Mouse (Mus musculus) kidney, embryonic 14.5 days (tissue): ENCODE results near the gene Dmpk. TPM values are rescaled to one million over a fixed set of nuclear protein-coding genes. Genes with fewer than 3 reads are reported as not detected.

Source experiments
- ATAC-seq: fragments of 200-750 bp; cut with Nextera tagmentation; 2 replicates; pipeline ENCODE4 v1.8.0; 2017; ENCODE audit warnings: moderate number of reproducible peaks, mild to moderate bottlenecking, moderate TSS enrichment, moderate library complexity; ENCODE audit not compliant: low FRiP score, low TSS enrichment
- H3K27ac ChIP-seq: fragments of 300-500 bp; sonication (generic); 2 replicates; pipeline ENCODE4 v1.5.1; 2014; ENCODE audit warnings: low read depth, mild to moderate bottlenecking, low read length, moderate library complexity, mixed read lengths
- H3K27me3 ChIP-seq: fragments of 300-500 bp; sonication (generic); 2 replicates; pipeline ENCODE4 v1.6.1; 2014; ENCODE audit warnings: mild to moderate bottlenecking, low read length; ENCODE audit not compliant: control insufficient read depth, insufficient read depth
- H3K36me3 ChIP-seq: fragments of 300-500 bp; sonication (generic); 2 replicates; pipeline ENCODE4 v1.6.1; 2014; ENCODE audit warnings: low read length, mixed read lengths; ENCODE audit not compliant: control insufficient read depth, insufficient read depth
- H3K4me1 ChIP-seq: fragments of 300-500 bp; sonication (generic); 2 replicates; pipeline ENCODE4 v1.6.1; 2014; ENCODE audit warnings: low read length, mixed read lengths; ENCODE audit not compliant: control insufficient read depth, insufficient read depth
- H3K4me2 ChIP-seq: fragments of 300-500 bp; sonication (generic); replicated peaks from 2 replicates; pipeline ENCODE4 v1.6.1; 2014; ENCODE audit warnings: low read depth, mild to moderate bottlenecking, low read length
- H3K4me3 ChIP-seq: fragments of 300-500 bp; sonication (generic); 2 replicates; pipeline ENCODE4 v1.5.1; 2014; ENCODE audit warnings: mild to moderate bottlenecking, low read length
- H3K9ac ChIP-seq: fragments of 300-500 bp; sonication (generic); 2 replicates; pipeline ENCODE4 v1.6.1; 2014; ENCODE audit warnings: low read depth, mild to moderate bottlenecking, low read length, moderate library complexity
- H3K9me3 ChIP-seq: fragments of 300-500 bp; sonication (generic); 2 replicates; pipeline ENCODE4 v1.6.1; 2016; ENCODE audit warnings: low read length; ENCODE audit not compliant: control insufficient read depth
- WGBS: fragments of 180-500 bp; shearing (Covaris S2); extraction: QIAGEN DNeasy Blood & Tissue Kit; methylation state at CpG from one replicate; pipeline ENCODE4 v1.1.7; 2014; 5-methylcytosine and 5-hydroxymethylcytosine counted together
- polyA plus RNA-seq: library from polyadenylated mRNA; unstranded; fragments of >200 nt; fragmentation: Nextera tagmentation; extraction: Ambion mirVana; gene quantifications from 2 replicates; pipeline ENCODE4 v1.2.1, GENCODE M21; 2014

Dmpk gene
- polyA plus RNA-seq, 1 experiment from 2014 or later, result 12.1 TPM

GRCm38 (mm10) chr7:19082171-19082570, 1.5 kb upstream of the Dmpk start:
- Histone ChIP-seq H3K36me3 (peaks cover 46% of the 10 kb centered on the region), H3K4me1 (peaks cover 55% of the 10 kb centered on the region), H3K9ac (no peak overlapping the region)

GRCm38 (mm10) chr7:19083096-19083495, 553 bp upstream of the Dmpk start:
- Histone ChIP-seq H3K9me3 (no peaks in the 10 kb centered on the region), H3K36me3 (peaks cover 52% of the 10 kb centered on the region), H3K4me1 (peaks cover 46% of the 10 kb centered on the region), H3K27me3 (no peaks in the 10 kb centered on the region), H3K9ac (no peak overlapping the region), H3K4me2 (peak overlapping the region; percentile 44), H3K27ac (peak overlapping the region; percentile 38; the same call in 1 of the 2 replicates), H3K4me3 (no peak overlapping the region)
- 42% methylated on average over 6 of the region's 6 CpGs for WGBS
- ATAC-seq, result no peak

More at GRCm38 (mm10) chr7:19082171-19082570, 1.5 kb upstream of the Dmpk start:
- WGBS, result 76% methylated on average over 4 of the region's 4 CpGs
- no peak overlapping the region; the same call in 1 of the 2 replicates for H3K27ac ChIP-seq
- no peak overlapping the region for H3K4me3 ChIP-seq
- no peak for ATAC-seq
- H3K4me2 ChIP-seq, result no peak overlapping the region
- no peaks in the 10 kb centered on the region for H3K9me3 ChIP-seq
- no peaks in the 10 kb centered on the region for H3K27me3 ChIP-seq

- H3K4me2 ChIP-seq, result peak overlapping the region; percentile 44
- no peak overlapping the region for H3K27ac ChIP-seq
- ATAC-seq, result no peak
- H3K4me1 ChIP-seq, result peaks cover 43% of the 10 kb centered on the region
- H3K4me3 ChIP-seq, result peak overlapping the region; percentile 24; the same call in 1 of the 2 replicates
- peaks cover 44% of the 10 kb centered on the region for H3K36me3 ChIP-seq
- no peaks in the 10 kb centered on the region for H3K9me3 ChIP-seq
- 62% methylated on average over 6 of the region's 6 CpGs for WGBS
- peak overlapping the region; percentile 57; the same call in 1 of the 2 replicates for H3K9ac ChIP-seq
- no peaks in the 10 kb centered on the region for H3K27me3 ChIP-seq
These were observed 675 bp downstream of the Dmpk start for GRCm38 (mm10) chr7:19084277-19084771.

GRCm38 (mm10) chr7:19084921-19085473, 1.3 kb downstream of the Dmpk start:
- H3K9me3 ChIP-seq, result no peaks in the 10 kb centered on the region
- H3K4me3 ChIP-seq, result peak overlapping the region; percentile 4; the same call in 1 of the 2 replicates
- H3K27me3 ChIP-seq, result no peaks in the 10 kb centered on the region
- peaks cover 39% of the 10 kb centered on the region for H3K36me3 ChIP-seq
- 17% methylated on average over 7 of the region's 9 CpGs for WGBS
- peak overlapping the region; percentile 63; the same call in 1 of the 2 replicates for H3K27ac ChIP-seq
- H3K9ac ChIP-seq, result peak overlapping the region; percentile 28; the same call in 1 of the 2 replicates
- H3K4me1 ChIP-seq, result peaks cover 43% of the 10 kb centered on the region
- no peak for ATAC-seq
- H3K4me2 ChIP-seq, result peak overlapping the region; percentile 28; the same call in 1 of the 2 replicates

GRCm38 (mm10) chr7:19085495-19085894, 1.8 kb downstream of the Dmpk start:
- ATAC-seq, result peak; percentile 9; the same call in 1 of the 2 replicates
- H3K36me3 ChIP-seq, result peaks cover 37% of the 10 kb centered on the region
- H3K27me3 ChIP-seq, result no peaks in the 10 kb centered on the region
- peaks cover 43% of the 10 kb centered on the region for H3K4me1 ChIP-seq
- no peaks in the 10 kb centered on the region for H3K9me3 ChIP-seq
- H3K4me3 ChIP-seq, result peak overlapping the region; percentile 8; the same call in 1 of the 2 replicates
- H3K4me2 ChIP-seq, result peak overlapping the region; percentile 28
- 3% methylated on average over 6 of the region's 6 CpGs for WGBS
- peak overlapping the region; percentile 63 for H3K27ac ChIP-seq
- H3K9ac ChIP-seq, result peak overlapping the region; percentile 28

- Histone ChIP-seq H3K27ac (peak overlapping the region; percentile 63; the same call in 1 of the 2 replicates), H3K27me3 (no peaks in the 10 kb centered on the region), H3K4me2 (peak overlapping the region; percentile 28), H3K4me1 (peaks cover 43% of the 10 kb centered on the region), H3K36me3 (peaks cover 35% of the 10 kb centered on the region), H3K9me3 (no peaks in the 10 kb centered on the region), H3K4me3 (peak overlapping the region; percentile 8; the same call in 1 of the 2 replicates), H3K9ac (peak overlapping the region; percentile 28; the same call in 1 of the 2 replicates)
- WGBS, result 9% methylated on average over 14 of the region's 14 CpGs
- ATAC-seq, result peak; percentile 18; the same call in 1 of the 2 replicates
These were observed 2.4 kb downstream of the Dmpk start for GRCm38 (mm10) chr7:19086042-19086441.

GRCm38 (mm10) chr7:19086760-19087159, 3.1 kb downstream of the Dmpk start:
- Histone ChIP-seq H3K27ac (no peak overlapping the region), H3K4me1 (peaks cover 45% of the 10 kb centered on the region), H3K9me3 (no peaks in the 10 kb centered on the region), H3K4me2 (no peak overlapping the region), H3K27me3 (no peaks in the 10 kb centered on the region), H3K36me3 (peaks cover 31% of the 10 kb centered on the region), H3K4me3 (no peak overlapping the region), H3K9ac (no peak overlapping the region)
- no peak for ATAC-seq
- WGBS, result 66% methylated on average over 18 of the region's 18 CpGs

GRCm38 (mm10) chr7:19088813-19089212, 5.2 kb downstream of the Dmpk start:
- Histone ChIP-seq H3K9me3 (no peaks in the 10 kb centered on the region), H3K27me3 (no peaks in the 10 kb centered on the region), H3K4me2 (no peak overlapping the region), H3K4me3 (no peak overlapping the region), H3K27ac (no peak overlapping the region), H3K4me1 (peaks cover 40% of the 10 kb centered on the region), H3K9ac (no peak overlapping the region), H3K36me3 (peaks cover 24% of the 10 kb centered on the region)
- ATAC-seq, result no peak
- 40% methylated on average over 10 of the region's 10 CpGs for WGBS

GRCm38 (mm10) chr7:19091913-19092312, 8.3 kb downstream of the Dmpk start:
- H3K27ac ChIP-seq, result no peak overlapping the region
- peak overlapping the region; percentile 14; the same call in 1 of the 2 replicates for H3K9ac ChIP-seq
- no peak overlapping the region; the same call in 1 of the 2 replicates for H3K4me3 ChIP-seq
- H3K4me2 ChIP-seq, result peak overlapping the region; percentile 95
- no peaks in the 10 kb centered on the region for H3K9me3 ChIP-seq
- ATAC-seq, result no peak
- peaks cover 26% of the 10 kb centered on the region for H3K4me1 ChIP-seq
- H3K27me3 ChIP-seq, result no peaks in the 10 kb centered on the region
- WGBS, result 33% methylated on average over 14 of the region's 17 CpGs
- peaks cover 24% of the 10 kb centered on the region for H3K36me3 ChIP-seq
